Mouse (Mus musculus) limb, embryonic 15.5 days (tissue): ENCODE data around the gene Kdm2b. TPM values are rescaled to one million over a fixed set of nuclear protein-coding genes. Genes with fewer than 3 reads are reported as not detected.
A peak's percentile ranks its signal among the peaks of the same experiment; 100 is the strongest.

ENCODE experiments used
- ATAC-seq: fragments of 200-750 bp; cut with Nextera tagmentation; 2 replicates; pipeline ENCODE4 v1.8.0; 2017; ENCODE audit warnings: low read depth, moderate TSS enrichment; ENCODE audit not compliant: insufficient number of reproducible peaks, low FRiP score, low TSS enrichment
- H3K27ac ChIP-seq: fragments of 300-500 bp; sonication (generic); 2 replicates; pipeline ENCODE4 v1.5.1; 2015; ENCODE audit warnings: moderate library complexity, mild to moderate bottlenecking, inconsistent platforms
- H3K27me3 ChIP-seq: fragments of 300-500 bp; sonication (generic); 2 replicates; pipeline ENCODE4 v1.6.1; 2015; ENCODE audit warnings: inconsistent platforms
- H3K36me3 ChIP-seq: fragments of 300-500 bp; sonication (generic); 2 replicates; pipeline ENCODE4 v1.6.1; 2015; ENCODE audit warnings: inconsistent platforms
- H3K4me1 ChIP-seq: fragments of 300-500 bp; sonication (generic); 2 replicates; pipeline ENCODE4 v1.6.1; 2015; ENCODE audit warnings: inconsistent platforms
- H3K4me2 ChIP-seq: fragments of 300-500 bp; sonication (generic); 2 replicates; pipeline ENCODE4 v1.6.1; 2015; ENCODE audit warnings: mild to moderate bottlenecking, inconsistent platforms
- H3K4me3 ChIP-seq: fragments of 300-500 bp; sonication (generic); 2 replicates; pipeline ENCODE4 v1.5.1; 2015; ENCODE audit warnings: mild to moderate bottlenecking, inconsistent platforms
- H3K9ac ChIP-seq: fragments of 300-500 bp; sonication (generic); 2 replicates; pipeline ENCODE4 v1.6.1; 2015; ENCODE audit warnings: inconsistent platforms
- H3K9me3 ChIP-seq: fragments of 300-500 bp; sonication (generic); 2 replicates; pipeline ENCODE4 v1.6.1; 2016; ENCODE audit warnings: inconsistent platforms
- WGBS: fragments of 180-500 bp; shearing (Covaris S2); methylation state at CpG from one replicate; pipeline ENCODE4 v1.1.7; 2015; 5-methylcytosine and 5-hydroxymethylcytosine counted together
- polyA plus RNA-seq: library from polyadenylated mRNA; unstranded; fragments of >200 nt; fragmentation: Nextera tagmentation; extraction: Ambion mirVana; gene quantifications from 2 replicates; pipeline ENCODE4 v1.2.1, GENCODE M21; 2015

Gene Kdm2b
- 42.1 and 46.0 TPM in 2 replicates for polyA plus RNA-seq

DNA sequence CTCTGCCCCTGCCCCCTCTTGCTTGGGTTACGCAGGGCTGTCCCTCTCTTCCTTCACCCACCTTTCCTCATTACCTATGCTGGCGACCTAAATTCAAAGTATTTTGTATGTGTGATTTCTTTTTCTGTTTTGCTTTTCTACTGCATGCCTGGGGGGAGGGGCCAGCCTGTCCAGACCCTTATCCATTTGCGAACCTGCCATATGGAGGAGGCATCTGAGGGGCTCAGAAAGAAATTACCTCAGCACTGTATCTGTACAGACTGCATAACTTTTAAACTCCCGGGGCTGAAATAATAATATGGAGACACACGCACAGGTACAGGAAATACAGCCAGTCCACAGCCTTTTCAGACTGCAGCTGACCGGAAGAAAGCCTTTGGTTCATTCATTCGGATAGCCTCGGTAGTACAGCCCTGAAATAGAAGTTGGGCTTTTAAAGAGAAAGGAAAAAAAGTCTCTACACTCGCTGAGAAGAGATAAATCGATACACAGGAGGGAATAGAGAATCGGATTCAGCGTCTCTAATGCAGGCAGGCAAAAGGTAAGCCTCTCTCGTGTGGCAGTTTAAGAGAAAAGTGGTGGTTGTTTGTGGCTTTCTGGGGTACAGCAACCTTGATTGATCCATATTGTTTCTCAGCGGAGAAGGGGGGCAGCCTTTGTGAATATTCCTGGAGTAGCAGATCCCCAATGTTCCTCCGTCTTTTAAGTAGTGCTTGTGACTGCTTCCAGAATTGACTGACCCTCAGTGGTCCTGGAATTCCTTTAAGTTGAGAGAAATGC, at the start of gene Kdm2b:
Kdm2b (minus strand) TSS at position 273 of the 780 bp plus-strand sequence.
- Histone ChIP-seq H3K4me2 (peak within 1 kb of the TSS; percentile 88), H3K27ac (peak within 1 kb of the TSS; percentile 86), H3K9ac (peak within 1 kb of the TSS; percentile 50), H3K4me1 (peaks cover 57% of the 10 kb centered on the region), H3K4me3 (peak within 1 kb of the TSS; percentile 58), H3K9me3 (no peaks in the 10 kb centered on the region), H3K36me3 (no peaks in the 10 kb centered on the region), H3K27me3 (no peaks in the 10 kb centered on the region)
- ATAC-seq = no peak
- WGBS = 6% methylated on average over 15 of the region's 15 CpGs

DNA sequence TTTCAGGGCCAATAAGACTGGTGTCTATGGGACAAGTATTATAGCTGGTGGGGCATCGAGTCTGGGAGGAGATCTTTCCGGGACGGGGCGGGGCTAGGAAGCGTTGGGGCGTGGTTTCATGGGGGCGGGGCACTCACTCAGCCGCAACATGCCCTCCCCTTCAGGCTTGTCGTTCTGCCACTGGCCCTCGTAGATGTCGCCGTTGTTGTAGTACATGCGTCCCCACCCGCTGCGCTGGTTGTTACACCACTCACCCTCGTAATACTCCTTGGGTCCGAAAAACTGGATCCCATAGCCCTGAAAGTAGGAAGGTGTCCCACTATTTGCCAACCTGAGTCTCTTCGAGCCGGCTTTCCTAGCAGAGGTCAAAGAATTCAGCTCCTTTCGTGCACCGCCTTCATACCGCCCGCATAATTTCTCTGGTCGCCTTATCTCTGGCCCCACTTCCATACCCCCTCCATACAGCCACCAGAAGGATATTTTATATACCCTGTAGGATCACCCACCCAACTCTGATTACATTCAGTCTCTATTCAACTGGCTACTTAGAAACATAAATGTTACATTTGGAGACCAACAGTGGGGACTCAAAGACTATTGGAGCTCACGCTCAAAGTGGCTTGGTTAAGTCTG, 49.6 kb upstream of the Kdm2b start:
- Histone ChIP-seq H3K27me3 (no peaks in the 10 kb centered on the region), H3K4me3 (peak overlapping the region; percentile 31), H3K9me3 (no peaks in the 10 kb centered on the region), H3K36me3 (no peaks in the 10 kb centered on the region), H3K9ac (no peak overlapping the region), H3K4me2 (peak overlapping the region; percentile 53), H3K27ac (no peak overlapping the region), H3K4me1 (peaks cover 22% of the 10 kb centered on the region)
- 0 out of 2 replicates have a peak, but pooled peaks have one; percentile 38 for ATAC-seq
- 5% methylated on average over 25 of the region's 25 CpGs for WGBS

DNA sequence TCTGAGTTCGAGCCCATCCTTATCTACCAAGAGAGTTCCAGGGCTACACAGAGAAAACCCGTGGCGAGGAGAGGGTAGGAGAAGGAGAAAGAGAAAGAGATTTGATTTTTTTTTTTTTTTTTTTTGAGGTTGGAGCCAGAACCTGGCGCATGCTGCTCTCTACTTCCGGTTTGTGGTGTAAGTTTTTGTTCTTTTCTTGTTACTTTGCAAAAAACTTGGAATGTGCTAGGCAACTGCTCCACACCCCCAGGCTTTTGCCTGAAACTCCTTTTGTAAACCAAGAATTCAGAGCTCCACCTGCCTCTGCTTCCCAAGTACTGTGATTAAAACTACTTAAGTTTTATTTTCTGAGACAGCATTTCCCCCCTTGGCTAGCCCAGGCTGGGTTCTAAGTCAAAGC, 48.5 kb upstream of the Kdm2b start:
- Histone ChIP-seq H3K4me1 (peaks cover 22% of the 10 kb centered on the region), H3K36me3 (no peaks in the 10 kb centered on the region), H3K9ac (no peak overlapping the region), H3K4me3 (no peak overlapping the region), H3K4me2 (no peak overlapping the region), H3K9me3 (no peaks in the 10 kb centered on the region), H3K27me3 (no peaks in the 10 kb centered on the region), H3K27ac (no peak overlapping the region)
- ATAC-seq = no peak
- WGBS = 79% methylated on average over 5 of the region's 5 CpGs

GRCm38 (mm10) chr5:123035564-123035963, 45.9 kb upstream of the Kdm2b start:
- Histone ChIP-seq H3K4me3 (no peak overlapping the region), H3K27ac (peak overlapping the region; percentile 43; the same call in 1 of the 2 replicates), H3K9me3 (no peaks in the 10 kb centered on the region), H3K4me1 (peaks cover 22% of the 10 kb centered on the region), H3K27me3 (no peaks in the 10 kb centered on the region), H3K36me3 (peaks cover 11% of the 10 kb centered on the region; the same call in 1 of the 2 replicates), H3K4me2 (no peak overlapping the region), H3K9ac (no peak overlapping the region)
- 25% methylated on average over 6 of the region's 6 CpGs for WGBS
- ATAC-seq = peak; percentile 27; the same call in 1 of the 2 replicates

- Histone ChIP-seq H3K36me3 (peaks cover 12% of the 10 kb centered on the region; the same call in 1 of the 2 replicates), H3K4me3 (no peak overlapping the region), H3K4me2 (no peak overlapping the region), H3K9me3 (no peaks in the 10 kb centered on the region), H3K27me3 (no peaks in the 10 kb centered on the region), H3K9ac (no peak overlapping the region), H3K27ac (peak overlapping the region; percentile 43; the same call in 1 of the 2 replicates), H3K4me1 (peaks cover 22% of the 10 kb centered on the region)
- WGBS = 84% methylated on average over 4 of the region's 4 CpGs
- ATAC-seq = no peak
Observed at GRCm38 (mm10) chr5:123035089-123035488, 45.5 kb upstream of the Kdm2b start.

- 69% methylated on average over 7 of the region's 7 CpGs for WGBS
Observed at GRCm38 (mm10) chr5:123033646-123034160, 44.1 kb upstream of the Kdm2b start.

DNA sequence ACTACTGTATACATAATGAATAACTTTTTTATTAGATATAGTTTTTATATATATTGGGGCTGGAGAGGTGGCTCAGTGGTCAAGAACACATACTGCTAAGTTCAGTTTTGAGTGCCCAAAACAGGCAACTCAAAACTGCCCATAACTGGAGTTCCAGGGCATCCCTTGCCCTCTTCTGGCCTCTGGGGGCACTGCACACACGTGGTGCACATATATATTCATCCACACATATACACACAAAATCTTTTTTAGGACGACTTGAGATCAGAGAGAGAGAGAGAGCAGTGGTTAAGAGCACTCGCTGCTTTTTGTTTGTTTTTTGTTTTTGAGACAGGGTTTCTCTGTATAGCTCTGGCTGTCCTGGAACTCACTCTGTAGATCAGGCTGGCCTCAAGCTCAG, 41.7 kb upstream of the Kdm2b start:
- Histone ChIP-seq H3K36me3 (peaks cover 24% of the 10 kb centered on the region), H3K4me3 (no peak overlapping the region), H3K4me1 (peaks cover 28% of the 10 kb centered on the region), H3K4me2 (no peak overlapping the region), H3K9ac (no peak overlapping the region), H3K27me3 (no peaks in the 10 kb centered on the region), H3K9me3 (no peaks in the 10 kb centered on the region), H3K27ac (no peak overlapping the region)
- ATAC-seq = no peak
- WGBS = 94% methylated on average over 3 of the region's 3 CpGs

More at GRCm38 (mm10) chr5:123033646-123034160, 44.1 kb upstream of the Kdm2b start:
- H3K9me3 ChIP-seq = no peaks in the 10 kb centered on the region
- no peak overlapping the region for H3K4me3 ChIP-seq
- no peak overlapping the region for H3K27ac ChIP-seq
- H3K4me1 ChIP-seq = peaks cover 21% of the 10 kb centered on the region
- H3K36me3 ChIP-seq = peaks cover 24% of the 10 kb centered on the region
- no peak overlapping the region for H3K4me2 ChIP-seq
- no peaks in the 10 kb centered on the region for H3K27me3 ChIP-seq
- no peak for ATAC-seq
- no peak overlapping the region for H3K9ac ChIP-seq

DNA sequence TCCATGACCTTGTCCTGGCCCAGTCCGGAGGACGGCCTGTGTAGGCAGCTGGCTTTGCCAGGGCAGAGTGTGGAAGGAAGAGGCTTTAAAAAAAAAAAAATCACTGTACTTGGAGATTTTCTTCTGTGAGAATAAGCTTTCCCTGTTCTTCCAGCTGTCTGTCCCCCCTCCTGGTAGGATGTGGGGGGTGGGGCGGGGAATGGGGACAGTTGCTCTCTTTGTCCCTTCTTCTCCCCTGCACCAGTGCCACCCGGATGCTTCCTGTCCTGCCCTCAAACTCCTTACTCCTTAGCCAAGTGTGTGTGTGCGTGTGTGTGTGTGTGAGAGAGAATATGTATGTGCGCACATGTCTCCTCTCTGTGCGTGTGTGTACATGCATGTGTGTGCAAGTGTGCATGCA, 40.1 kb upstream of the Kdm2b start:
- Histone ChIP-seq H3K36me3 (peaks cover 24% of the 10 kb centered on the region), H3K4me1 (peaks cover 33% of the 10 kb centered on the region), H3K27ac (peak overlapping the region; percentile 71), H3K9me3 (no peaks in the 10 kb centered on the region), H3K27me3 (no peaks in the 10 kb centered on the region), H3K9ac (no peak overlapping the region), H3K4me3 (no peak overlapping the region), H3K4me2 (no peak overlapping the region)
- ATAC-seq = no peak
- 76% methylated on average over 7 of the region's 7 CpGs for WGBS

DNA sequence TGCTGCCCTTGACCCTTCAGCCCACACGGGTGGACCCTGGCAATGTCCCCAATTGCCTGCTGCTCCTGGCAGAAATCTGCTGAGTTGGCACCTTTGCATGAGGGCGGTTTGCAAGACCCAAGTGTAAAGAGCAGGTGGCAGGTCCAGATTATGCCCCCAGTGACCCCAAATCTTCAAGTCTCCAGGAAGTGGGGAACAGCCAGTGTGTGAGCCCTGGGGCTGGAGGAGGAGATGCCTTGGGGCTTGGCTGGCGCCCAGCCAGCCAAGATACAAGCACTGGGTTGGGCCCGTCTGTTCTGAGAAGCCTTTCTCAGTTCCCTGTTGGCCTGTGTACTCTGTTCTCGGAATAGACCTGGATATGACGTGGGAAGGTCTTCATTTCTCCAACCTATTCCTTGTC, 37.8 kb upstream of the Kdm2b start:
- Histone ChIP-seq H3K4me2 (no peak overlapping the region), H3K36me3 (peaks cover 24% of the 10 kb centered on the region), H3K27me3 (no peaks in the 10 kb centered on the region), H3K27ac (no peak overlapping the region), H3K9ac (no peak overlapping the region), H3K9me3 (no peaks in the 10 kb centered on the region), H3K4me1 (peaks cover 35% of the 10 kb centered on the region), H3K4me3 (no peak overlapping the region)
- ATAC-seq = no peak
- WGBS = 49% methylated on average over 6 of the region's 6 CpGs

- WGBS = 48% methylated on average over 6 of the region's 6 CpGs
- H3K36me3 ChIP-seq = peaks cover 17% of the 10 kb centered on the region
- H3K9me3 ChIP-seq = no peaks in the 10 kb centered on the region
- H3K27ac ChIP-seq = peak overlapping the region; percentile 33; the same call in 1 of the 2 replicates
- no peaks in the 10 kb centered on the region for H3K27me3 ChIP-seq
- H3K9ac ChIP-seq = no peak overlapping the region
- no peak overlapping the region for H3K4me3 ChIP-seq
- H3K4me1 ChIP-seq = peaks cover 35% of the 10 kb centered on the region
- no peak overlapping the region for H3K4me2 ChIP-seq
- no peak for ATAC-seq
Observed at GRCm38 (mm10) chr5:123026414-123026813, 36.8 kb upstream of the Kdm2b start.

- Histone ChIP-seq H3K4me1 (peaks cover 35% of the 10 kb centered on the region), H3K4me2 (no peak overlapping the region), H3K4me3 (no peak overlapping the region), H3K9ac (no peak overlapping the region), H3K9me3 (no peaks in the 10 kb centered on the region), H3K27ac (peak overlapping the region; percentile 47; the same call in 1 of the 2 replicates), H3K36me3 (peaks cover 13% of the 10 kb centered on the region), H3K27me3 (no peaks in the 10 kb centered on the region)
- WGBS = 58% methylated on average over 9 of the region's 9 CpGs
- no peak for ATAC-seq
Observed at GRCm38 (mm10) chr5:123024965-123025573, 35.4 kb upstream of the Kdm2b start.
